Mouse (Mus musculus) regulatory T cell (primary cell): ENCODE results near the gene Fbxl13.

Experiments used
- in situ Hi-C: fragments of 300-600 bp; cut with MboI, MseI; formaldehyde crosslinking; loops from one replicate; pipeline ENCODE4 v1.15.1; 2025; ENCODE audit warnings: high pct_unique_total_duplicates

Fbxl13 gene

DNA sequence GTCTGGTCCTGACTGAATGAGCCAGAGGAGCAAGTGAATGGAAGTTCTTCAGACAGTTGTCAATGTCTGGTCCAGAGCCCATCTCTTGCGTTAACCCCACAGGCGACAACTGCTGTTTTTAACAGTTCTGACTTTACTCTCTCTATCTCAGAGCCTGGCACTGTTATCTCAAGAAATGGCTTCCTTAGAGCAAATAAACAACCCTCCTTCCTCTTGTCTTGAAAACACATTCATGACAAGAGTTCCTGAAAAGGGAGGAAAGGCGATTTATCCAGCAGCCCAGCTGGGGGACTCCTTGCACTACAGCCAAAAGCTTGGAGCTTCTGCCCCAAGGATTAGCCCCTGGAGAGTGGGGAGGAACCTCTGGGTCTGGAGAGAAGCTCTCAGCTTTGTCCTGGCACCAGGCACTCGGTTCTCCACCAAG lies 117.9 kb downstream of the Fbxl13 start:
- in situ Hi-C loops = no loop called here

DNA sequence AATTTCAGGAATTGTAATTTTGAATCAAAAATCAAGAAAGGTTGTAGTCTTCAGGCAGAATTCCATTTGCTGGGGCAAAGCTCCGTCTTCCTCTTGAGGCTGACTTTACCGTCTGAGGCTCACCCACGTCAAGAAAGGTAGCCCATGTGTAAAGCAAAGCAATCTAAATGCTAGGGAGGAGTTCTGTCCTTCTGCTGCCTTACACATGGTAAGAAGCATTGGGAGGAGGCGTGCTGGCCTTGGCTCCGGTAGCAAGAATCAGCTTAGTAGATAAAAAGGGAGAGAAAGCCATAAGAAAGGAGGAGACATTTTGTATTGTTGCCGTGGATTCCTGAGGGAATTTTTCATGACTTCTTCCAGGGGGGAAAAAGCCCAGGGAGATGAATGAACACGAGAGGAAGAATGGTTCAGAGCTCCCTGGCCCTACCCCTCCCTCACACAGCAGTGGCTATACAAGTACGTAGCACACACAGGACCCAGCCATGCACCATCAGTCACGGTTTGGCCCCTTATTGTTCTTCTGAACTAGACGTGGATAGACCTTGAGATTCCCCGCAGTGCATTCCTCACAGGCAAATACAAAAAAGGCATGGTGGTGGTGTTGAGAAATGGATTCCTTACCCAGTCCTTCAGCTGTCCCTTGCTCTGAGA lies 118.5 kb downstream of the Fbxl13 start:
- in situ Hi-C loops = no loop called here

DNA sequence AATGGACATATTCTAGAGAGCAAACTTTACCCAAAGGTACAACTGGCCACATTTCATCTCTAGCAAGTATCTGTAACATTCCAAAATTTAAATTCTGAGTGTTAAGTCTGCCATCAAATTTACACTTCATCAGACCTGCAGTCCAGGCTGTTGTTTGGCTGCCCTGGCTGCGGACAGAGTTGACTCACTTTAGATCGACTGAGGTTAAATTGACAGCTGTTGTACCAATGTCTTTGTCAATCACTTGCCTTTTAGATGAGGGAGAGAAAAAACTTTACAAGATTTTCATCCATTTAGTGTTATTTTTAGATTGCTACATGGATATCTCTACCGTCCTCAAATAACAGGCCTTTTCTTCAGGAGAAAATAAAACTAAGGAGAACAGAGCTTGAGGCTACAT lies 126.3 kb downstream of the Fbxl13 start:
- in situ Hi-C loops = no loop called here

DNA sequence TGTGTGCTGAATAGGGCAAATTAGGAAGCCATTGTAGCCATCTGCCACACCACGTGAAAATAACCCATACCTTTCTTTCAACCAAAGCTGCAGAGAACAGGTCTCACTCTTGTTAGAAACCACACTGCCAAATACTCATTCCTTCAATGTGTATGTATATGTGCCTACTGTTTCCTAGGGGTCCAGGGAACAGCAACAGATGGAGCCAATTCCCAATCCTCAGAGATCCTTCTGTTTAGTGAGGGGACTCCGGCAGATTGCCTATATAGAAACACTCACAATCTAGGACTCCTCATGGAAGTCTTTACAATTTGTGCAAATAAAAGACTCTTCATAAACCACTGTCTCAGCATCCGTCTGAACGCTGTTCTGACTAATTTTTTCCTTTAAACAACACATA lies 127.2 kb downstream of the Fbxl13 start:
- in situ Hi-C loops = no loop called here

DNA sequence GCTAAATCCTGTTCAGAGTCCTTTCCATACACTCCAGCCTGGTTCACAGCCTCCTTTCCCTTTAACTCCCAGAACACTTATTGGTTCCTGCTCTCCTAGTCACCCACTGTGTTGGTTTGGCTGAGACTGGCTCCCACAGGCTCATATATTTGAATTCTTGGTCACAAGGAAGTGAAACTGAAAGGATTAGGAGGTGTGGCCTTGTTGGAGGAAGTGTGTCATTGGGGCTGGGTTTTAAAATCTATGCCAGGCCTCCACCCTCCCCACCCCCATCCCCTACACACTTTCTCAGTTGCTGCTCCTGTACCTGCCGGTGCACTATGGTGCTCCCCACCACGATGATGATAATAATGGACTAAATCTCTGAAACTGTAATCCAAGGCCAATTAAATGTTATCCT lies 127.9 kb downstream of the Fbxl13 start:
- in situ Hi-C loops = no loop called here

DNA sequence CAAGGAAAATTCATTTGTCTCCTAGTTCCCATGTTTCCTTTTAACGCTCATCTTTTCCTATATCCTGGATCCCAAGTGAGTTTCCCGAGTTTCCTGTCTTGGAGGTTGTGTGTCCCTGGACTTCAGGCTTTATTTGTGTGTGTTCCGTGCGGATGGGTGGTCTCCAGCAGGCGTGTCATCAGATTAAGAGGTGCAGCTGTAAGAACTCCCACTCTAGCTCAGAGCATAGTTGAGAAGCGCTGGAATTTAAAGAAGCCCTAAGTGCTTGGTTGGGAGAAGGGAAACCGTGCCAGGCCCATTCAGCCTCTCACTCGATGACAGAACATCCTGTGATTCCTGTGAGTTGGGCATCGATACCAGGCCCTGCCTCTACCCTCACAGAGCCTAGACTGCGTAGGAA lies 132.1 kb downstream of the Fbxl13 start:
- in situ Hi-C loops = no loop called here

DNA sequence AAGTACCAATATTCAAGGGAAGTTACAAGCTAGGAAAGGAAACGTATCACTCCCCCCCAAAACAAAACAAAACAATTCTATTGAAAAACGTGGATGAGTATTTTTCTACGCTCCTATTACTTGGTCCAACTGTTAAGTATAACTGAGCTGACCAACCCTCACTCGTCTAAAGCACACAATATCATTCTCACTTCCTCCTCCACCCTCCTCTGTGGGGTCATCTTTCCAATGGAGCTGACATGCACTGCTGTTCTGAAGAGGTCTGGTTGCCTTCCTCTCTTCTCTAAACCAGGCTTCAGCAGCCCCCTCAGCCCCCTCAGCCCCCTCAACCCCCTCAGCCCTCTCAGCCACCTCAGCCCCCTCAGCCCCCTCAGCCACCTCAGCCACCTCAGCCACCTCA lies 135.6 kb downstream of the Fbxl13 start:
- in situ Hi-C loops = no loop called here

DNA sequence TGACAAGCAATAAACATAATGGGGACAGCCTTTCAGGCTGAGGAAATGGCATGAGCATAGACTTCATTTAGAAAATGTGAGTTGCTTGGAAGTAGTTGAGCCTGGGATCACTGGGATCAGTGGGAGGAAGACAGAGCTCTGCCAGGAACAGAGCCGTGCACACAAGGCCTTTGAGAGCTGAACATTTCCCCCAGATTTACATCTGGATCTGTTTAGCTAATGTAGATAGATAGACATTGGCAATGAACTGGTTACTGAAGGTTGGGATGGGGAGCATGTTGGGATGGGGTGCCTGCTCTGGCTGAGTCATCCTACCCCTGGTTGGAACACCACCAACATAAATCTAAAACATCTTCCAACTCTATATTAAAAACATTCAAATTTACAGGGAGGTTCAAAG lies 138.5 kb downstream of the Fbxl13 start:
- in situ Hi-C loops = no loop called here

DNA sequence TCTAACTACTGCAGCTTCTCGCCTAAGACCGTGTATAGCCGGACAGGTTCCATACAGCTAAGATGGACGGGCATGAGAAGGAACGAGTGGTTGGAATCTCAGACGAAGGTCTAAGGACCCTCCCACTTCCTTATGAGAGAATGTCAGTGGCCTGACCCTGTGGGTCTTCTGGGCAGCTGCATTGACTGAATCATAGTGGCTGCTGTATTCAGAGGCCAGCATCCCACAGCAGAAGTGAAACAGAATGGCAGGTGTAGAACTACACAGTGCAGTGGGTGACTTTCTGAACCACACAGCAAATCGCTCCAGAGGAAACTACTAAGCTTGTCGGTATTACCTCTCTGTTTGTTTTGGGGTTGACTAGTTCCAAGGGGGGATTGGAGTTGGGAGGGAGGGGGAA lies 140.3 kb downstream of the Fbxl13 start:
- in situ Hi-C loops = no loop called here

DNA sequence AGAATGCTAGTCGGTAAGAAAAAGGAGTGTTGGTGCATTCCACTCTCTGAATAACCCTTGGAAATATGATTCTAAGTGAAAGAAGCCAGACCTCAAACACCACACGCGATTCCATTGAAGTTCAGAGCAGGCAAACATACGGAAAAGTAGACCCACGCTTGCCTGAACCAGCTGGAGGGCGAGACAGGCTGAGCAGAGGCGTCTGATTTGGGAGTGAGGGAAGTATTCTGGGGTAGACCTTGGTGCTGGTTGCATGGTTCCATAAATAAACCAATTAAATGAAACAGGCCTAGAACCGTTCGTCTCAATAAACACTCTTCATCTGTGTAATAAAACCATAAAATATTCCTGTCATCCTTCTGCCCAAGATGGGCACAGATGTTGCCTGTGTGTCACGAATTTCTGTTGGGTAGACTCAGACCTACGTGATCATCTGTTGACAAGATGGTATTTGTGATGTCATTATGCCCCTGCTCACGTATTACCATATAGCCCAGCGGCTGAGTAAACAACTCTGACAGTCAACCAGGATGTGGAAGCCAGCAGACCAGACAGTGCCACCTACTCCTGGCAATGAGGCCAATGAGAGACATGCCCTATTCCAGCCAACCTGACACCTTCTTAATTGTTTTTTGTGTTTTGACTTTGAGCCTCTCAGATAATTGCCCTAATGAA lies 142.4 kb downstream of the Fbxl13 start:
- in situ Hi-C loops = no loop called here

DNA sequence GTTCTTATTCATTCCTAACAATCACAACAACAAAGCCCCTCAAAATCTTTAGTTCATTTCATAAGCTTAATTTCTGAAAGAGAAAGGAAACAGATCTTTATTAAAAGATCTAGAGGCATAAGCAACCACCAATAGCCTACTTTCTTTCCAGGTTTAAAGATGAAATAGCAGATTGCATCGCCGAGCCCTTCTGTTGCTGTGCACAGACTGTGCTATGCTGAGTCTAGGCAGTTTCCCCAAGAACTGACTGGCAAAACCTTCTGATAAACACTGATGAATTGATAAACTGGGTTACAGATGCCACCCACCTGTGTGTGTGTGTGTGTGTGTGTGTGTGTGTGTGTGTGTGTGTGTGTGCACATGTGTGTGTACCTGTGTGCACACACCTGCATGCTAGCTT lies 144.5 kb downstream of the Fbxl13 start:
- in situ Hi-C loops = no loop called here

DNA sequence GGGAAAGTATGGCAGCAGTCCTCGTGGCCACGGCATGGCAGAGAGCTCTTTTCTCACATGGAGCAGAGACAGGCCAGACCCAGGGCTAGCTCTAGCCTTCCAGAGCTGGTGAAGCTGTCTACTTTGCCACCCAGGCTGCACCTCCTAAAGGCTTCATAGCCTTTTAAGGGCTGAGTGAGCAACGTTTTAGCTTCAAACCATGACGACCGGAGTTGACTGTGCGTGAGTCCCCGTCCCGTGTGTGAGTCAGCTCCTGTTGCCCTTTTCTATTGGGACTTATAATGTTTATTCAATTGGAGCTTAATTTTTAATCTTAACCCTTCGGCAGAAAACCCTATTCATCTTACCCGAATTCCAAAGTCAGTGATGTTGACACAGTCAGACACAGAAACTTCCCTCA lies 145.3 kb downstream of the Fbxl13 start:
- in situ Hi-C loops = no loop called here

DNA sequence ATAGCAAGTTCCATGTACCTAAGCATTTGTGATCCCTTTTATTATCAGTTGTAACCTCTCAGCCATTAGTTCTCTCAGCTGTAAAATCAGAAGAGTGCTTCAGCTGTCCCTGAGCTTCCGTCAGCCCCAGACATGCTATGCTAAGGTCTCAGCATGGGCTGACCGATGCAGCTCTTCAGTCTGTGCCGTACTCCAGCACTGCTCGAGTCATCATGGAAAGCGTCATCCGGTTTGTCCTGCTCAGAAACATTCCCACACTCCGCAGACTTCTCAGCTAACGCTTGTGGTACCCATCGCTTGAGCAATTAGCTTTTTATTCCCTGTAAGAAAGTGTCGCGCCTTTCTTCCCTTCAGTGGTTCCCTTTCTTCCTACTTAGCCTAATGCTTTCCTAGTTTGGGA lies 146.5 kb downstream of the Fbxl13 start:
- in situ Hi-C loops = no loop called here

DNA sequence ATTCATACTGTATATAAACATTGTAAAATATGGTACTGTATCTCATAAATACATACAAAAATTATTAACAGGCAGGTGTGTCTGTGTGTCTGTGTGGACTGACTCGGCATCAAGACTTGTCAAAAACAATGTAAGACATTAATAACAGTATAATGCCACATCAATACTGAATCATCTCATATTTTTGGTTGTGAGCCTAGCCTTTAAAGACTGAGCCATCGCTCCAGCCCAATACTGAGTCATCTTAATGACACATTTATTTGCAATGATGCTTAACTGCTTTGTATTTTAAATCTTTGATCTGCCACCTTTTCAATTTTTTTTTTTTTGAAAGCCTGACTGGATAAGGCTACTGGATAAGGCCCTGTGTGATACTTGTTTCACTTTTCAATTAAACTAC lies 146.9 kb downstream of the Fbxl13 start:
- in situ Hi-C loops = no loop called here

DNA sequence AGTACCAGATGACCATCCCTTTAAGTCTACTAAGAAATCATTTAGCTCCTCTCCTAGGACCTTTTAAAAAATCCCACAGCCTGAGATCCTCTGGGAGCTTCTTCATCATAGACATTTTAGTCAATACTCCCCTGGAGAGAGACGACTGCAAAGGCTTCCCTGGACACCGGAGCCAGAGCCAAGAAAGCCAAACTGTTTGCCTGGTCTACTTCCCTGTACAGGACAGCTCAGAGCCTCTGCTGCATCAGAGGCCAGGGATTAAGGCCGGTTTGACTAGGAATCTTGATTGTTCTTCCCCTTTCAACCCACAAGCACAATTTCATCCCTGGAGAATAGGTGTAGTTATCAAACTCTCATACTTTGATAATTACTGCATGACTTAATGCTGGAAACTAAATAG lies 148.6 kb downstream of the Fbxl13 start:
- in situ Hi-C loops = no loop called here

DNA sequence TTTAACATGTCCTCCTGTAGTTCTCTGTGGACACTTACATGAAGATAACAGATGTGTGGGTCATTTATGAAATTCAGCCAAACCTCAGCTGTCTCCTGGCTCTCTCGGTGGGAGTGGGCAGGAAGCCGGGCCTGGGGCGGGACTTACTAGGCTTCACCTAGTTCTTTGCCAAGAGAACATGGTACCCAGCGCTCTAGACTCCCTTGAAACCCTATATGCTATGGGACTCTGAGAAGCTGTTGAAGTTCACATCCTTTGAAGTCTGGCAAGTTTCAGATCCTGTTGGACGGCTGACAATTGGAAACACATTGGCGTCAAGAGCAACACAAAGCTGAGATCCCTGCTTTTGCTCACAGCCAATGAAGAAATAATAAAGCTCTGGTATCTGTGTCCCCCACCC lies 149.1 kb downstream of the Fbxl13 start:
- in situ Hi-C loops = no loop called here

DNA sequence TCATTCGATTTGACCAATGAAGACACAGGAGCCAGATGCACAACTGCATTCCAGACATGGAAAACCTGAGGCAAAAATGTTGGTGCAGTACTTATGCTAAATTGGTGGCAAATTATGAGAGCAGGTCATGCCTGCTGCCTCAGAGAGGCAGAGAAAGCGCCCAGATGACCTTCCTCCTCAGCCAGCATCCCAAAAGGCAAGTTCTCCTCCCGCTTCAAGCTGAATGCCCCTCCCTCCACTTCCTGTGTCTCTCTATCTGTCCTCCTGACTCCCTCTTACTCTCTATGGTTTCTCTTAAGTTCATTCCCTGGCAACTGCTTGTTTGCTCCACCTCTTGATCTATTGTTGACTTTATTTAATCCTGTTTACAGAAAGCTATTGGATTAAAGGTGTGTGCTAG lies 150.7 kb downstream of the Fbxl13 start:
- in situ Hi-C loops = no loop called here

DNA sequence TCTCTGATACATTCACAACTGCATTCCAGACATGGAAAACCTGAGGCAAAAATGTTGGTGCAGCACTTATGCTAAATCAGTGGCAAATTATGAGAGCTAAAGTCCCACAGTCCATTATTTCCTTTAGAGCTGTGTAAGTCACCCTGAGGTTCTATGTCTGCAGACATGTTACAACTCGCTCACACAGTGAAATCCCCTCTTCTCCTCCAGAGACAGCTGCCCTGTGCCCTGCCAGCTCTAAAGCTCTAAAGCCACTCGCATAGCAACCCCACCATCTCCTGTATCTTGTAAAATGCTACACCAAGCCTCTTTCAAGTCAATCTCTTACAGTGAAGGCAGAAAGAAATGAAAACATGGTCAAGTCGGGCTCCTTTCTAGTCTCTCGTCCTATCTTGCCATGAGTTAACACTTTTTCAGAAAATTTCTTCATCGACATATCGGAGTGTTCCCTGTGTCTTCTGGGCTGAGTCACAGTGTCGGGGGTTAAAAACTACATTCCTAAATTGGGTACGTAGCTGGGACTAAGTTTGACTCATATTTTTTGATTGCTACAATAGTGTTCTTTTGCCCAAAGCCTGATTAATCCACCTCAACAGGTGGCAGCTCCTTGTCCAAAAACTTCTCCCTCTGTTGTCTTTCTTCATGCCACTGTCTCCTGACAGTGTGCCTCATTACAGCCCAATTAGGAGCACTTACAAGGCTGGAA lies 152.0 kb downstream of the Fbxl13 start:
- in situ Hi-C loops = no loop called here

DNA sequence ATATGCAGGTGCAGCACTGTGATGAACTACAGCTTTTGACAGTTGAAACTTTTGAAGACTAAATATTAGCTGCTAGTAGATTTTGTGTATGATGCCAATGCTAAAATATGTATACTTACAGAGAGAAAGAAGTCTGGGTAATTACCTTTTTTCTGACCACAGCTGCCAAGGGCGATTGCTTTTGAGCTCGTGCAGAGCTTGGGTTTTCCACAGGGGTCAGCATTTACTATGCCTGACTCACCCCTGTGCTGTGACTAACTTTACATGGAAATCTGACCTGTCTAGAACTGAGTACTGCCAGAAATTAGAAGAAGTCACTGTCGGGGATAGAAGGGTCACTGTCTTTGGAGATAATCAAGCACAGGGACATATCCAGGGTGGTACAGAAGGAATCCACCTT lies 153.2 kb downstream of the Fbxl13 start:
- in situ Hi-C loops = no loop called here

DNA sequence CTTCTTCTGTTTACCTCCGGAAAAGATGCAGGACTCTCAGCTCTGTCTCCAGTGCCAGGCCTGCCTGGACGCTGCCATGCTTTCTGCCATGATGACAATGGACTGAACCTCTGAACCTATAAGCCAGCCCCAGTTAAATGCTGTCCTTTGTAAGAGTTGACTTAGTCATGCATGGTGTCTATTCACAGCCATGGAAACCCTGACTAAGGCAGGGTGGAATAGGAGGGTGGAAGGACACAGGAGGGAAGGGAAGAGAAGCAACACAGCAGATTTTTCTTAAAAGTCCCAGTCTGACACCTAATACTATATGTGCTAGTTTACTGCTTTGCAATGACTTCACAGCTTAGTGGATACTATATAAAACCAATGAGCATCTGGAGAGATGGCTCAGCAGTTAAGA lies 154.0 kb downstream of the Fbxl13 start:
- in situ Hi-C loops = no loop called here

DNA sequence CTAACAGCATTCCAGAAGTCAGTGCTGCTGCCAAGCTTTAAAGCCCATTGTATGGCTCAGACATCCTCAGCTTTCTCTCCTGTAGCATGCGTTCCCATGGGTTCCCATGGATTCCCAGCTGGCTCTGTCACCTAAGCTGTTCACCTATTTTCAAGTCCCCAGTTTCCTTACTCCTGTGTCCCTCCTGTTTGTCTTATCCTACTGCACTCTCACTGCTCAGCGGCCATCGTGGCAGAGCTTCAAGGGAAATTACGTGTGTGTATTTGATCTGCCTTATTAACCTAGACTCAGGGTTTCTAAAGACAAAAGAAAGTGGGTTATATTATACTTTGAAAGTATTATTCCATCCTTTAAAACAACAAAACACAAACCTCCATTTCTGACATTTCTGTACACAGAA lies 156.3 kb downstream of the Fbxl13 start:
- in situ Hi-C loops = no loop called here

DNA sequence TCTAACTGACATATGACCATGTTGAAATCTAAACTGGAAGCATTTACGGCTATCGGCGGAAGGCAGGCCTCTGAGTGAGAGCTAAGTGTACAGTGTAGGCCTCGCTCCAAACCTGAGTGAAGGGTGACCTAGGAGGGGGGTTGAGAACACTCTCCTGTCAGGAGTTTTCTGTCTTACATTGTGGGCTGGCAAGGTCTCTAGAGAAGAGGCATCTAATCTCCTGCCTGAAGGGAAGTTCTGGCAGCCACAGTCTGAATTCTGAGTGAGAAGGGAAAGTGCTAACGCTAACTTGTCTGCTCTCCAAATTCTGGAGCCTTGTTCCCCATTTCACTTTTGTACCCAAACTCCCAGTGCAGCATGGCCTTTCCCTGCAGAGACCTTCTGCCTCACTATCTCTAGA lies 156.9 kb downstream of the Fbxl13 start:
- in situ Hi-C loops = no loop called here

DNA sequence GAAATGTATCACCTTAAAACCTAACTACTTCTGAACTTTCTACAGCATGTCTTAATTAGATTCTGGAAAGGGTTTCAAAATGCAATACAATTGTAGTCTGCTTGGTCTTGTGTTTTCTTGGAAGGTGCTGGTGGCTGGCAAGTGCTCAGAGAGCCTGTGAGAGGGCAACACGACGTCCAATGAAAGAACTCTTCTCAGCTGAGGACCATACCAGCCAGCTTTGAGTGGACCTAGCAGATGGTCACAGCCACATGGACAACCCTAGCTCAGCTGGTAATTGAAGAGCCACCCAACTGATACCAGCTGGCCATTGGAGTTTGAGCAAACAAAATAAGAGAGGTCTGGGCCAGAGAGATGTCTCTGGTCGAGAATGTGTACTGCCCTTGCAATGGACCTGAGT lies 157.7 kb downstream of the Fbxl13 start:
- in situ Hi-C loops = no loop called here
